Mouse (Mus musculus): ENCODE results near the gene Kcnj10. TPM values are rescaled to one million over a fixed set of nuclear protein-coding genes. Genes with fewer than 3 reads are reported as not detected.

Gene Kcnj10
- polyA plus RNA-seq (2012; rRNA removed): 0.27 and 0.58 TPM in 2 replicates

GRCm38 (mm10) chr1:172340729-172341321, at the start of gene Kcnj10:
Gene Kcnj10, plus strand, starts transcription at chr1:172341210.

GRCm38 (mm10) chr1:172297611-172298537, 43.1 kb upstream of the Kcnj10 start, which contains the start of gene Atp1a2:
Gene Atp1a2, minus strand, starts transcription at chr1:172298064.

GRCm38 (mm10) chr1:172329131-172329530, 11.9 kb upstream of the Kcnj10 start, which contains the start of gene Kcnj9:
Gene Kcnj9, minus strand, starts transcription at chr1:172329318.

GRCm38 (mm10) chr1:172376198-172376667, 35.2 kb downstream of the Kcnj10 start, which contains the start of gene Pigm:
Gene Pigm, plus strand, starts transcription at chr1:172376546.

Other genes starting within 250 kb of the Kcnj10 start
- gene Pex19, start 214.5 kb upstream of the Kcnj10 start, polyA plus RNA-seq (2012; rRNA removed): 82.2 and 100.0 TPM in 2 replicates
- 91.8 and 97.8 TPM in 2 replicates for gene Dcaf8, start 193.1 kb upstream of the Kcnj10 start, polyA plus RNA-seq (2012; rRNA removed)
- 57.2 and 67.0 TPM in 2 replicates for gene Pea15a, start 134.4 kb upstream of the Kcnj10 start, polyA plus RNA-seq (2012; rRNA removed)
- gene Casq1, start 121.3 kb upstream of the Kcnj10 start, polyA plus RNA-seq (2012; rRNA removed): 5.3 and 6.4 TPM in 2 replicates
- 0.09 and 0.45 TPM in 2 replicates for gene Atp1a4, start 82.8 kb upstream of the Kcnj10 start, polyA plus RNA-seq (2012; rRNA removed)
- 327 and 349 TPM in 2 replicates for gene Igsf8, start 79.6 kb upstream of the Kcnj10 start, polyA plus RNA-seq (2012; rRNA removed)
- gene Atp1a2, start 43.1 kb upstream of the Kcnj10 start, polyA plus RNA-seq (2012; rRNA removed): 36.8 and 41.8 TPM in 2 replicates
- gene Kcnj9, start 11.9 kb upstream of the Kcnj10 start, polyA plus RNA-seq (2012; rRNA removed): 0.23 and 0.35 TPM in 2 replicates
- gene Pigm, start 35.3 kb downstream of the Kcnj10 start, polyA plus RNA-seq (2012; rRNA removed): 12.9 and 13.4 TPM in 2 replicates
- 5.0 and 5.8 TPM in 2 replicates for gene Slamf9, start 134.1 kb downstream of the Kcnj10 start, polyA plus RNA-seq (2012; rRNA removed)
- gene Igsf9, start 140.6 kb downstream of the Kcnj10 start, polyA plus RNA-seq (2012; rRNA removed): 19.2 and 22.5 TPM in 2 replicates
- 181 and 242 TPM in 2 replicates for gene Tagln2, start 158.8 kb downstream of the Kcnj10 start, polyA plus RNA-seq (2012; rRNA removed)
- gene Cfap45, start 179.6 kb downstream of the Kcnj10 start, polyA plus RNA-seq (2012; rRNA removed): 7.5 and 7.7 TPM in 2 replicates
- 0.76 and 1.2 TPM in 2 replicates for gene Vsig8, start 214.7 kb downstream of the Kcnj10 start, polyA plus RNA-seq (2012; rRNA removed)
- gene Slamf8, start 249.4 kb downstream of the Kcnj10 start, polyA plus RNA-seq (2012; rRNA removed): 2.8 TPM in 2 replicates

All from ovary, adult 2 months (tissue).